Mouse (Mus musculus): ENCODE data around the gene Acads.
"Not testable (repeated sequence)": the region's sequence is repeated elsewhere in the genome, so short reads cannot be mapped to it uniquely, and the experiment has no call there.

The Acads gene

DNA sequence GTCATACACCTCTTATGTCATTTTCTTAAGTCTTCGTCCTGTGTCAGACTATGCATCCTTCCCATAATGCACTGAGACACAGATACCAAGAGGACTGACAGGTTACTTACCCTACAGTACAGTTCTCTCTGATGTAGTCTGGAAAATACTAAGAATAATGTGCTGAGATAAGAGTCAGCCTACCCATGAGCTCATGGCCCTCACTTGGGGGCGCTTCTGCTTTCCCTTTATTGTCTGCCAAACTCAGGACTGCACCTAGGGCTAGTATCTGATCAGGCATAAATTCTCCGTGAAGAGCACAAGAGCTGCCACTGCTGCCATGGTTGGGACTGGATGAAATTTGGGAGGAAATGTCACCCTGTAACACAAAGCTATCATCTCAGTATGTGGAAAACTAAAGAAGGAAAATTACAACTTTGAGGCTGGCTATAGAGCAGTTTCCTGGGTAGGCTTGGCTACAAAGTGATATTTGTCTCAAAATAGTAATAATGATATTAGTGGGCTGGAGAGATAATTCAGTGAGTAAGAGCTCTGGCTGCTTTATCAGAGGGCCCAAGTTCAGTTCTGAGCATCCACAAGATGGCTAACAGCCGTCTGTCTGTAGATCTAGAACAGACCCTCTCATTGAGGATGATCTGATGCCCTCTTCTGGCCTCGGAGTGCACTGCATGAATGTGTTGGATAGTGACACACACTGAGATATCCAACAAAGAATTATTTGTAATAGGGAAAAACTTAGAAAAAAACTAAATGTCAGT, 42.8 kb downstream of the Acads start:
- no peak for ATAC-seq (ENCODE audit: insufficient number of reproducible peaks, low FRiP score, low TSS enrichment)

DNA sequence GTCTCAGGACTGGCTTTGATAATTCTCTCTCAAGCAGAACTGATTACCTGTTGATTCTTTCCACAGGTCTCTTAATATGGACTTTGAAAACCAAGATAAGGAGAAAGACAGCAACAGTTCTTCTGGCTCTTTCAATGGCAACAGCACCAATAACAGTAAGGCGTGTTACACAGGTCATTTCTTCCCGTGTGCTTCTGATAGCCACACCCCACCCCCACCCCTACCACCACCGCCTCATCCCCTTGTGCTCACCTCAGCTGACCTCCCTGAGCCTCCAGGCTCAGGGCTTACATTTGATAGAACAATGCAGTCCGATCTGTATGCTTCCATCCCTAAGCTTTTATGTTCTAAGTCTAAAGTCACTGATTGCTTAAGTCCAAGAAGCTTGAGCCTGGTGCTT, 44.4 kb downstream of the Acads start:
- no peak for ATAC-seq (ENCODE audit: insufficient number of reproducible peaks, low FRiP score, low TSS enrichment)

DNA sequence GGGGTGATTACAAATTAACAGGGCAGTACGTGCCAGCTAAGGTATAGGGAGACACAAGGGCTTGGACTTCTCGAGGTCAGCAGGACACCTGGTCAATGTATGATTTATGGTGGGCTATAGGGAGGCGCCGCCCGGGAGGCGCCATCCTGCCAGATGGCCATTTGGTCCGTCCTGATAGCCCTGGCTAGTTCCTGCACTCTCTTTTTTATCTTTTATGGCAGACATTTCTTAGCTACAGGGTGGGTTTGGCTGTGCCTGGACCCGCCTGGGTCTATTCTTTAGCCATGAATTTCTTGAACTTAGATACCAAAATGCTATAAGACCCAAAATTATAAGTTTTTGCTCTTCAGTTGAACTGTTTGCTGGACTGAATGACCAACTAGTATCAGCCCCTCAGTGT, 45.8 kb downstream of the Acads start:
- not testable (repeated sequence) for ATAC-seq (ENCODE audit: insufficient number of reproducible peaks, low FRiP score, low TSS enrichment)

DNA sequence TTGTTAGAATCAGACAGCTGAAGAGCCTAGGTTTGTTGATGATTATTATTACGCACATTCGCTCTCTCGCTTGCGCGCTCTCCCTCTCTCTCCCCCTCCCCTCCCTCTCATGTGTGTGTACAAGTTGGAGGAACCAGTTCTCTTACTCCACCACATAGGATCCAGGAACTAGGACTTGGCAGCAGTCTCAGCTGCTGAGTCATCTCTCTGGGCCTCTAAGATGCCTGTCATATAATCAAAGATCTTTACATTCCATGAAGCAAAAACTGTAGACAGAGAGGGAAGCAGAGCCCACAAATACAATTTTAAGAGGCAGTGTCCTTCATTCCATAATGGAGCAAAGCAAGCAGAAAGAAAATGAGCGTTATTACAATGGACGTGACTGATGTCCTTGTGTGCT, 47.0 kb downstream of the Acads start:
- ATAC-seq (ENCODE audit: insufficient number of reproducible peaks, low FRiP score, low TSS enrichment), result no peak

DNA sequence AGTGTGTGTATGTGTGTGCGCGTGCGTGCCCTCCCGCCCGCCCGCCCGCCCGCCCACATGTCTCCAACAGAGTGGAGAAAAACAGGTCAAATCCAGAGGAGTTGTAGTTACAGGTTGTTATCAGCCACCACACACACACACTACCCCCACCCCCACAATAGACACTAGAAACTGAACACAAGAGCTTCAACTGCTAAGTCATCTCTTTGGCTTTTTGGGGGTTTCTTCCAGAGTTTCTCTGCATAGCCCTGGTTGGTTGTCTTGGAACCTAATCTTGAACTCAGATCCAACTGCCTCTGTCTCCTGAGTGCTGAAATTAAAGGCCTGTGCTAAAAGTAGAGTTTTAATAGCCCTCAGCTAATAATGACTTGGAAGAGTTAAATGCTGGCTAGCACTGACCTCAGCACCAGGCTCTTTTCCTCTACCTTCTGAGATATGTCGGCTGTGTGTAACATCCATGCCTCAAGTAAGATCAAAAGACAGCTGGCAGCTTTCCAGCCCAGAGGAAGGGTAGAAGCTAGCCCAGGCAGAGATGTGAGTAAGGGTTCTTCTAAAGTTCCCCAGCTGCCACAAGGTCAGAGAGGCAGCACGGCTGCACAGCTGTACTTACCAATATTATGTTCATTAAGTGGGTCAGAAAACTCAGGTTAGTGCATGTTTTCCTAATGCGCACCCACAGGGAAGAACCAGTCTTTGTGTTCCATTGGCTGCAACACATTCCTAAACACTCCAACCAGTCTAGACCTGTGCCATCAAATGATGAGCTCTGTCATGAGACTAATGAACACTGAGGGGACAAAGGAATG, 47.8 kb downstream of the Acads start:
- no peak for ATAC-seq (ENCODE audit: insufficient number of reproducible peaks, low FRiP score, low TSS enrichment)

DNA sequence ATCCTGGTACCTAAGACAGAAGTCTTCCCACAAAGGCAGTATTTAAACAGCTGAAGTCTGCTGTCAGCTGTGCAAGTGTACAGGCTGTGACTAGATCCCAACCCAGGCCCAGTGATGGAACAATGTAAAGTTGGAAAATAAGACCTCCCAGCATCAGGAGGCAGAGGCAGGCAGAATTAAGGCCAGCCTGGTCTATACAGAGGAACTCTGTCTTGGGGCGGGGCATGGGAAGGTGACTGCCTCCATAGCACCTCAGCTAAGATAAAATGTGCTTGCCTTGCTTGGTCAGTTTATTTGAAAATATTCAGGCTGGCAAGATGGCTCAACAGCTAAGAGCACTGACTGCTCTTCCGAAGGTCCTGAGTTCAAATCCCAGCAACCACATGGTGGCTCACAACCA, 48.7 kb downstream of the Acads start:
- no peak for ATAC-seq (ENCODE audit: insufficient number of reproducible peaks, low FRiP score, low TSS enrichment)

DNA sequence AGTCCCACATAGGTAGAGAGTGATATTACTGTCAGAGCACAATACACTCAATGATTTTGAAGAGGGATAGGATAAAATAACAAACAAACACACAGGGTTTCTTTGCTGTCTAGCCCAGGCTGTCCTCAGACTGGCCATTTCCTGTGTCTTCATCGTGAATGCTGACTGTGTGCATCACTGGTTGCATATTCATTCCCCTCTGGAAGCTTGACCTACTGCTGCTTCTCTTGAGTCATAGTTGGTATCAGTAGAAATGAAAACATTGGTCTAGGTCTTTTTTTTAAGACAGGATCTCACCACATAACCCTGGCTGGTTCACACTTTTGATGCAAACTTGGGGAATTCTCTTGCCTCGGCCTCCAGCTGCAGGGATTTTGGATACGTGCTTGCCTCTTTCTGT, 49.5 kb downstream of the Acads start:
- ATAC-seq (ENCODE audit: insufficient number of reproducible peaks, low FRiP score, low TSS enrichment), result no peak

DNA sequence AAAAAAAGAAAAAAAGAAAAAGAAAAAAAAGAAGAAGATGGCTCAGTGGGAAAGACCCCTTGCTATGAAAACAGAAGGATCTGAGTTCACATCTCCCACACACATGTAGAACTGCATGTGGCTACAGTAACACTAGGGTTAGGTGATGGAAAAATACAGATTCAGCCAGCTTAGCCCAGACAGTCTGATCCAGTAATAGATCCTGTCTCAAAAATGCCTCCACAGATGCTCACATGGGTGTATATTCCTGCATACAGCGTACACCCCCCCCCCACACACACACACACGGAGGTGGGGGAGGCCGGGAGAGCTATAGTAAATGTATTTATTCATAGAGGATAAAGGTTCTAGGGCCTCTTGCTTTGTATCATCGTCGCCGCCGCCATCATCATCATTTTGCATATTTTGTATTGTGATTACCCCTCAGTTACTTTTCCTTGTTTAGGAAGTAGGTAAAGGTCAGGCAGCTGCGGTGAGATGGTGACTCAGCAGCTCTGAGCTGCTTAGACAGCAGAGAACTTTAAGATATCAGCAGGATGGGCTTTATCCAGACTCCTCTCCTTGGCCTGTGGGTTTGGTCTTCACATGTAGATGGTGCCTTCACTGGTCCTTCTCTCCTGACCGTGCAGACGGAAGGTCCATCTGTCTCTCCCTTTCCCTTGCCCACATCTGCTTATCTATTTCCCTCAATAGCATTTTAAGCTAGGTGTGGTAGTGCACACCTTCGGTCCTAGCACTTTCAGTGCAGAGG, 50.3 kb downstream of the Acads start:
- ATAC-seq (ENCODE audit: insufficient number of reproducible peaks, low FRiP score, low TSS enrichment), result no peak

DNA sequence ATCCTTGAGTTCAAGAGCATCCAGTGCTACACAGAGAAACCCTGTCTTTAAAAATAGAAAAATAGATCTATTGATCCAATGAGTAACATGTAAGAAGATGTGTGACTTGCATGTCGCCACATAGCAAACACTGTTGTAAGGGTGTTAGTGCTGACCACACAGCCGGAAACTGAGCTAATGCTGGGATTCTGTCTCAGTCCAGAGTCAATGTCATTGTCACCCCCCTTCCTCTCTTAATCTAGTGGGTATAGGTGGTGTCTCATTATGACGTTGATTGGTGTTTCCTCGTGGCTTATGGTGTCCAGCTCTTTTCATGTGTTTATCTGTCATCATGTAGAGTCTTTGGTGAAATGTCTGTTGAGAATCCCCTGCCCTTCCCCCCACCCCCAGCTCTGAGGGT, 52.9 kb downstream of the Acads start:
- ATAC-seq (ENCODE audit: insufficient number of reproducible peaks, low FRiP score, low TSS enrichment), result no peak

DNA sequence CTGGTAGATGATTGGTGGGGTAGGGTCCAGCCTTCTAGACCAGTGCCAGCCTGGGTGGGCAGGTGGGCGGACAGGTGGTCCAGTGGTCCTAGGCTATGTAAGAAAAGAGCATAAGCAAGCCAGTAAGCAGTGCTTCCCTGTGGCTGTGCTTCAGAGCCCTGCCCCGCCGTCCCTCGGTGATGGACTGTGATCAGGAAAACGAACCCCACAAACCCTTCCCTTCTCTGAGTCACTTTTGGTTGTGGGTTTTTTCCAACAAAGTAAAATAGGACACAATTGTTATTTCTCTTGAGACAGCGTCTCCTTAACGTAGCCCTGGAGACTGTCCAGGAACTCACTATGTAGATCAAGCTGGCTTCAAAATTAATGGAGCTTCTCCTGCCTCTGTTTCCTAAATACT, 55.8 kb downstream of the Acads start:
- ATAC-seq (ENCODE audit: insufficient number of reproducible peaks, low FRiP score, low TSS enrichment), result no peak

DNA sequence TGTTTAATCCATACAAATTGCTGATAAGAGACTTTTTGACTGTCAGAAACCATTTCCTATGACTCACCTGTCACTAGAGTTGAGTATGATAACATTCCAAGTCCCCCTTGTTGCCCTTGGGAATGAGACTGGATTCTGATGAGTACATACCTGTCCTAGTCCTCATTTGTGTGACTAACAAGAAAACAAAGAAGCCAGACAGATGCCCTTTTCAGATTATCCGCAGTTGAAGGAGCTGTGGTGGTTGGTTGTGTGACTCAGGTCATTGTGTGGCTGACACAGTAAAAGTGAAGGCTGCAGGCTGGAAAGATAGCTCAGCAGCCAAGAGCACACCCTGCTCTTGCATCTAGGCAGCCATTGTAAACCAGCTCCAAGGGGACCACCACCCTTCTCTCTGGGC, 56.6 kb downstream of the Acads start:
- no peak for ATAC-seq (ENCODE audit: insufficient number of reproducible peaks, low FRiP score, low TSS enrichment)

DNA sequence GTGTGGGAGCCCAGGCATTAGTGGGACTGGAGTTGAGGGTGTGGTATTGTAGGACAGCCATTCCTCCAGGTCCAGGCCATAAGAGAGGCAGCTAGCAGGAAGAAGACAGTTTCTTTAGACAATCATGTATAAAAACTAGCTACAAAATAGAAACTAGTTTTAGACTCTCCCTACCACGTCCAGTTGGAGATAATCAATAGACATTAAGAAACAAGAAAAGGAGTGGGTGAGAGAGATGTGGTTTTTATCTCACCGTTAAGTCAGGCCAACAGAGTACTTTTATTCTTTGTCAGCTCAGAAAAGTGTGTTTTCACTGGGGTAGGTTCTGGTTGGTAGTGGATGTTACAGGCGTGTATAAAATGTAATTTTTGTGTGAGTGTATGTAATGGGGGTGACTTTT, 58.2 kb downstream of the Acads start:
- ATAC-seq (ENCODE audit: insufficient number of reproducible peaks, low FRiP score, low TSS enrichment), result no peak

All from cerebellum, adult (tissue).